Mouse (Mus musculus) CH12.LX (cell line): ENCODE data around the gene Sh2d5. TPM values are rescaled to one million over a fixed set of nuclear protein-coding genes. Genes with fewer than 3 reads are reported as not detected.

ENCODE experiments used
- DNase-seq: peaks from one replicate; pipeline ENCODE4 v3.0.0-alpha.2; 2013; ENCODE audit errors: extremely low read depth
- H3K27ac ChIP-seq: 2 replicates; pipeline ENCODE4 v1.5.1; 2012; ENCODE audit warnings: low read depth, mild to moderate bottlenecking, control low read depth, moderate library complexity; ENCODE audit not compliant: insufficient read depth
- H3K27me3 ChIP-seq: replicated peaks from 2 replicates; pipeline ENCODE3; 2012; ENCODE audit warnings: inconsistent platforms
- H3K36me3 ChIP-seq, 2 experiments: replicated peaks in 1 of 2; 2 replicates each; pipeline versions ENCODE3 to v1.6.1; 2012; ENCODE audit warnings: inconsistent platforms in 1 of 2, low read length in 1 of 2, mild to moderate bottlenecking in 1 of 2, mixed read lengths in 1 of 2, moderate library complexity in 1 of 2; ENCODE audit not compliant: control insufficient read depth in 1 of 2, insufficient read depth in 1 of 2
- H3K4me1 ChIP-seq, 2 experiments: 2 replicates each; pipeline ENCODE4 v1.6.1; 2012; ENCODE audit warnings: inconsistent platforms in 1 of 2, moderate library complexity in 1 of 2; ENCODE audit not compliant: insufficient read depth in 2 of 2, control insufficient read depth in 1 of 2
- H3K4me2 ChIP-seq: 2 replicates; pipeline ENCODE4 v1.6.1; 2012; ENCODE audit warnings: low read depth, mild to moderate bottlenecking, control low read depth; ENCODE audit not compliant: poor library complexity, insufficient read depth, severe bottlenecking
- H3K4me3 ChIP-seq, 3 experiments: fragments of 150-350 bp in 1 of 3; sonication (generic) in 1 of 3; replicated peaks in 1 of 3; 2 replicates each; pipeline versions ENCODE3 to v1.5.1; 2011 to 2012; ENCODE audit warnings: low read depth in 2 of 3, low read length in 2 of 3, mild to moderate bottlenecking in 2 of 3, moderate library complexity in 2 of 3, control low read depth in 1 of 3, improper control_type of control experiment in 1 of 3, inconsistent platforms in 1 of 3, mixed read lengths in 1 of 3; ENCODE audit not compliant: poor library complexity in 1 of 3
- H3K79me2 ChIP-seq: replicated peaks from 2 replicates; pipeline ENCODE4 v1.6.1; 2012; ENCODE audit warnings: mild to moderate bottlenecking, moderate library complexity; ENCODE audit not compliant: control insufficient read depth, poor library complexity, insufficient read depth, severe bottlenecking; ENCODE audit errors: extremely low read depth
- H3K9ac ChIP-seq: 2 replicates; pipeline ENCODE4 v1.6.1; 2012; ENCODE audit warnings: low read depth, mild to moderate bottlenecking, control low read depth, moderate library complexity; ENCODE audit not compliant: insufficient read depth
- H3K9me3 ChIP-seq: replicated peaks from 2 replicates; pipeline ENCODE3; 2012; ENCODE audit warnings: low read length, inconsistent platforms, mixed read lengths
- CTCF ChIP-seq, 2 experiments: IDR thresholded peaks in 1 of 2; conservative IDR thresholded peaks in 1 of 2; 2 replicates each; pipeline ENCODE4 v1.5.1; 2011 to 2012; ENCODE audit warnings: low read depth in 2 of 2, low read length in 2 of 2, improper control_type of control experiment in 1 of 2, inconsistent platforms in 1 of 2, mild to moderate bottlenecking in 1 of 2, moderate library complexity in 1 of 2
- E2F4 ChIP-seq: IDR thresholded peaks from 2 replicates; pipeline ENCODE4 v1.6.1; 2011; ENCODE audit warnings: low read depth, low read length, improper control_type of control experiment; ENCODE audit not compliant: insufficient replicate concordance
- EP300 ChIP-seq: IDR thresholded peaks from 2 replicates; pipeline ENCODE4 v1.6.1; 2011; ENCODE audit warnings: low read length, improper control_type of control experiment
- ETS1 ChIP-seq: conservative IDR thresholded peaks from 2 replicates; pipeline ENCODE4 v1.6.1; 2012; ENCODE audit warnings: low read depth, mild to moderate bottlenecking, inconsistent platforms, low read length, improper control_type of control experiment, moderate library complexity
- HCFC1 ChIP-seq: IDR thresholded peaks from 2 replicates; pipeline ENCODE4 v1.6.1; 2012; ENCODE audit warnings: low read depth, mild to moderate bottlenecking, inconsistent platforms, low read length, improper control_type of control experiment
- JUN ChIP-seq: IDR thresholded peaks from 2 replicates; pipeline ENCODE4 v1.6.1; 2011; ENCODE audit warnings: low read depth, mild to moderate bottlenecking, low read length, improper control_type of control experiment, moderate library complexity; ENCODE audit not compliant: insufficient read depth
- KAT2A ChIP-seq: IDR thresholded peaks from 2 replicates; pipeline ENCODE4 v1.6.1; 2012; ENCODE audit warnings: low read length, improper control_type of control experiment, inconsistent platforms; ENCODE audit not compliant: insufficient replicate concordance
- MAFK ChIP-seq: IDR thresholded peaks from 2 replicates; pipeline ENCODE4 v1.6.1; 2011; ENCODE audit warnings: low read length, improper control_type of control experiment; ENCODE audit not compliant: insufficient replicate concordance
- MXI1 ChIP-seq: IDR thresholded peaks from 2 replicates; pipeline ENCODE4 v1.6.1; 2011; ENCODE audit warnings: mild to moderate bottlenecking, low read depth, low read length, improper control_type of control experiment
- RAD21 ChIP-seq: IDR thresholded peaks from 2 replicates; pipeline ENCODE4 v1.6.1; 2011; ENCODE audit warnings: low read depth, mild to moderate bottlenecking, low read length, improper control_type of control experiment, moderate library complexity
- RCOR1 ChIP-seq: conservative IDR thresholded peaks from 2 replicates; pipeline ENCODE4 v1.6.1; 2012; ENCODE audit warnings: low read depth, mild to moderate bottlenecking, inconsistent platforms, low read length, improper control_type of control experiment
- SIN3A ChIP-seq: IDR thresholded peaks from 2 replicates; pipeline ENCODE4 v1.6.1; 2012; ENCODE audit warnings: low read length, improper control_type of control experiment, inconsistent platforms
- SMC3 ChIP-seq: IDR thresholded peaks from 2 replicates; pipeline ENCODE4 v1.6.1; 2011; ENCODE audit warnings: low read depth, low read length, improper control_type of control experiment
- TCF12 ChIP-seq: IDR thresholded peaks from 2 replicates; pipeline ENCODE4 v1.6.1; 2014; ENCODE audit warnings: low read depth, mild to moderate bottlenecking, inconsistent platforms, low read length, improper control_type of control experiment
- USF1 ChIP-seq: IDR thresholded peaks from 2 replicates; pipeline ENCODE4 v1.6.1; 2014; ENCODE audit warnings: low read depth, mild to moderate bottlenecking, inconsistent platforms, low read length, improper control_type of control experiment
- ZC3H11A ChIP-seq: IDR thresholded peaks from 2 replicates; pipeline ENCODE4 v1.6.1; 2012; ENCODE audit warnings: low read depth, mild to moderate bottlenecking, inconsistent platforms, low read length, improper control_type of control experiment
- ZMIZ1 ChIP-seq: IDR thresholded peaks from 2 replicates; pipeline ENCODE4 v1.6.1; 2012; ENCODE audit warnings: low read depth, mild to moderate bottlenecking, inconsistent platforms, low read length, improper control_type of control experiment
- dilution Hi-C: fragments of 300-500 bp; cut with MboI; formaldehyde crosslinking; loops from 2 replicates; pipeline ENCODE4 v1.14.3; 2020; ENCODE audit warnings: low sequenced_read_pairs; ENCODE audit not compliant: extremely low pct_unique_long_range_greater_than_20kb, extremely low pct_ligation_motif_present
- in situ Hi-C: fragments of 300-500 bp; cut with MboI; formaldehyde crosslinking; loops from 3 replicates; pipeline ENCODE4 v1.14.3; 2019; ENCODE audit warnings: low sequenced_read_pairs, low pct_ligation_motif_present, low pct_unique_long_range_greater_than_20kb, mixed read lengths
- polyA plus RNA-seq: library from polyadenylated mRNA; unstranded; fragments of >175 nt; gene quantifications from 2 replicates; pipeline ENCODE4 v1.2.1, GENCODE M21; 2012; ENCODE audit warnings: low read depth; ENCODE audit not compliant: insufficient read length
- total RNA-seq, 2 experiments: library from RNA; depleted of rRNA; stranded (reverse); fragments of 300-350 nt in 1 of 2; fragments of >200 nt in 1 of 2; gene quantifications; 2 replicates each; pipeline ENCODE4 v1.2.3; 2012 to 2014

Sh2d5 gene
- total and polyA plus RNA-seq, 3 experiments: 0.24 to 0.68 (median 0.57) TPM

- Histone ChIP-seq H3K4me1 (peaks cover 16 to 46% of the 10 kb centered on the region in 2 experiments), H3K27me3 (peaks cover 2% of the 10 kb centered on the region), H3K9me3 (no peaks in the 10 kb centered on the region), H3K36me3 (no peaks in the 10 kb centered on the region), H3K9ac (no peak overlapping the region), H3K79me2 (no peaks in the 10 kb centered on the region), H3K4me2 (no peak overlapping the region), H3K27ac (no peak overlapping the region), H3K4me3 (no peak overlapping the region)
- DNase-seq: no peak
- no peak for TF ChIP-seq SMC3
- TF ChIP-seq MAFK: no peak
- TF ChIP-seq ZC3H11A: no peak
- TF ChIP-seq ETS1: no peak
- TF ChIP-seq E2F4: no peak
- no peak for TF ChIP-seq ZMIZ1
- no peak for TF ChIP-seq HCFC1
- no peak for TF ChIP-seq SIN3A
- dilution Hi-C loops (no loop called here), in situ Hi-C loops (no loop called here)
Observed at GRCm38 (mm10) chr4:138292028-138292427, 41.8 kb downstream of the Sh2d5 start.

- in situ Hi-C loops (no loop called here), dilution Hi-C loops (no loop called here)
- Histone ChIP-seq H3K4me1 (peaks cover 13 to 34% of the 10 kb centered on the region in 2 experiments), H3K9me3 (no peaks in the 10 kb centered on the region), H3K27me3 (peaks cover 5% of the 10 kb centered on the region), H3K4me3 (no peak overlapping the region), H3K27ac (no peak overlapping the region), H3K79me2 (no peaks in the 10 kb centered on the region), H3K36me3 (no peaks in the 10 kb centered on the region), H3K4me2 (no peak overlapping the region), H3K9ac (no peak overlapping the region)
- no peak for DNase-seq
- TF ChIP-seq RCOR1 (no peak), E2F4 (no peak), TCF12 (no peak), EP300 (no peak), CTCF (conservative IDR thresholded peaks at IDR 0.05 in 1 of 2, IDR thresholded peaks at IDR 0.05 in 1 of 2; ENCODE audit: low read depth in 2 of 2, low read length in 2 of 2) (no peak), KAT2A (no peak), USF1 (no peak), JUN (no peak), RAD21 (no peak), SIN3A (no peak), MXI1 (no peak)
Observed at GRCm38 (mm10) chr4:138293261-138293948, 43.2 kb downstream of the Sh2d5 start.
